Mouse (Mus musculus): ENCODE results near the gene Hck.

GRCm38 (mm10) chr2:153198485-153198884 lies 90.2 kb downstream of the Hck start:
- no peak for TF ChIP-seq CTCF (IDR thresholded peaks at IDR 0.05; ENCODE audit: low read depth)
- TF ChIP-seq EP300 (IDR thresholded peaks at IDR 0.05; ENCODE audit: low read depth): no peak

Measured in liver, embryonic 14.5 days (tissue).